Mouse (Mus musculus): ENCODE results near the gene Gtpbp1. TPM values are rescaled to one million over a fixed set of nuclear protein-coding genes. Genes with fewer than 3 reads are reported as not detected.

The Gtpbp1 gene
- polyA plus RNA-seq, 1 experiment = 42.4 TPM

GRCm38 (mm10) chr15:79763001-79763400 lies 72.4 kb downstream of the Gtpbp1 start:
- peaks cover 51% of the 10 kb centered on the region for H3K36me3 ChIP-seq (replicated peaks; ENCODE audit: low read length)
- peaks cover 91% of the 10 kb centered on the region for H3K4me1 ChIP-seq
- no peak overlapping the region for H3K4me3 ChIP-seq (replicated peaks)
- no peak for TF ChIP-seq FLI1 (IDR thresholded peaks at IDR 0.05; ENCODE audit: low read length)
- TF ChIP-seq GATA1 (IDR thresholded peaks at IDR 0.05; ENCODE audit: borderline replicate concordance, low read length) = no peak
- peaks cover 2% of the 10 kb centered on the region for H3K27me3 ChIP-seq (replicated peaks)
- H3K9me3 ChIP-seq = no peaks in the 10 kb centered on the region

DNA sequence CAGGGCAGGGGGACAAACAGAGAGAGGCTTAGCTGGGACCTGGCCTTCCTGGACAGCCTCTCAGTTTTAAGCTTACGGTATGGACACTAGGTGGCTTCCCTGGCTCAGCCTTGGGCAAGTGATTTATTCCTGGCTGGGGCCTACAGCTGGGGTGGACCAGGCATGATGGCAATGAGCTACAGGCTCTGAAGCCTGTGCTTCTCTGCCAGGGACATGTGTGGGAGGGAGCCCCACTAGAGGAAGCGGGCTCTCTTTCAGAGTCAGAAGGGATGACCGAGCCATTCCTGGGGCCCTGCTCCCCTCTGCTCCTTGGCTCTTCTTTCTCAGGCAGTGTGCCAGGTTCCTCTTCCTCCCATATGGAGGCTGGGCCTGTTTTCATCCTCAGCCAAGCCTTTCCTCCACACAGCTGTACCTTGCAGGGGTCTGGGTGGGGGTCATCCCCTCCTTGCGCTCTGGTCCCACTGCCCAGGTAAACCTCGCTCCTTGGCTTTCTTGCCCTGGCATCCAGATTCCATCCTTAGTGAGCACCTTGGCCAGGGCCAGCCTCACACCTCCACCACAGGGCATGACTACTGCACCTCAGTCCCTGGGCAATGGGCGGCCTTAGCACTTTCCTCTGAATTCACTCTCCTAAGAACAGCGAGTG lies 73.1 kb downstream of the Gtpbp1 start:
- Histone ChIP-seq H3K4me3 (replicated peaks) (no peak overlapping the region), H3K36me3 (replicated peaks; ENCODE audit: low read length) (peaks cover 51% of the 10 kb centered on the region), H3K27me3 (replicated peaks) (peaks cover 2% of the 10 kb centered on the region), H3K4me1 (peaks cover 91% of the 10 kb centered on the region), H3K9me3 (no peaks in the 10 kb centered on the region)
- TF ChIP-seq FLI1 (IDR thresholded peaks at IDR 0.05; ENCODE audit: low read length) = no peak
- no peak for TF ChIP-seq GATA1 (IDR thresholded peaks at IDR 0.05; ENCODE audit: borderline replicate concordance, low read length)

- Histone ChIP-seq H3K9me3 (no peaks in the 10 kb centered on the region), H3K4me1 (peaks cover 91% of the 10 kb centered on the region), H3K36me3 (replicated peaks; ENCODE audit: low read length) (peaks cover 51% of the 10 kb centered on the region), H3K4me3 (replicated peaks) (no peak overlapping the region), H3K27me3 (replicated peaks) (peaks cover 2% of the 10 kb centered on the region)
- no peak for TF ChIP-seq GATA1 (IDR thresholded peaks at IDR 0.05; ENCODE audit: borderline replicate concordance, low read length)
- TF ChIP-seq FLI1 (IDR thresholded peaks at IDR 0.05; ENCODE audit: low read length) = no peak
Observed at GRCm38 (mm10) chr15:79764539-79765267, 74.1 kb downstream of the Gtpbp1 start.

- Histone ChIP-seq H3K4me3 (replicated peaks) (no peak overlapping the region), H3K9me3 (no peaks in the 10 kb centered on the region), H3K27me3 (replicated peaks) (peaks cover 2% of the 10 kb centered on the region), H3K4me1 (peaks cover 91% of the 10 kb centered on the region), H3K36me3 (replicated peaks; ENCODE audit: low read length) (peaks cover 51% of the 10 kb centered on the region)
- TF ChIP-seq FLI1 (IDR thresholded peaks at IDR 0.05; ENCODE audit: low read length) = no peak
Observed at GRCm38 (mm10) chr15:79765361-79765760, 74.7 kb downstream of the Gtpbp1 start.

GRCm38 (mm10) chr15:79766168-79766567 lies 75.5 kb downstream of the Gtpbp1 start:
- H3K4me1 ChIP-seq = peaks cover 91% of the 10 kb centered on the region
- no peaks in the 10 kb centered on the region for H3K9me3 ChIP-seq
- TF ChIP-seq GATA1 (IDR thresholded peaks at IDR 0.05; ENCODE audit: borderline replicate concordance, low read length) = no peak
- no peak for TF ChIP-seq FLI1 (IDR thresholded peaks at IDR 0.05; ENCODE audit: low read length)
- H3K36me3 ChIP-seq (replicated peaks; ENCODE audit: low read length) = peaks cover 55% of the 10 kb centered on the region
- H3K4me3 ChIP-seq (replicated peaks) = peak overlapping the region; percentile 34
- peaks cover 2% of the 10 kb centered on the region for H3K27me3 ChIP-seq (replicated peaks)

GRCm38 (mm10) chr15:79766586-79767071 lies 76.0 kb downstream of the Gtpbp1 start:
- no peak overlapping the region for H3K4me3 ChIP-seq (replicated peaks)
- H3K9me3 ChIP-seq = no peaks in the 10 kb centered on the region
- peaks cover 2% of the 10 kb centered on the region for H3K27me3 ChIP-seq (replicated peaks)
- H3K4me1 ChIP-seq = peaks cover 91% of the 10 kb centered on the region
- TF ChIP-seq GATA1 (IDR thresholded peaks at IDR 0.05; ENCODE audit: borderline replicate concordance, low read length) (no peak), FLI1 (IDR thresholded peaks at IDR 0.05; ENCODE audit: low read length) (no peak)
- H3K36me3 ChIP-seq (replicated peaks; ENCODE audit: low read length) = peaks cover 54% of the 10 kb centered on the region

GRCm38 (mm10) chr15:79767327-79767961 lies 76.8 kb downstream of the Gtpbp1 start:
- H3K27me3 ChIP-seq (replicated peaks) = peaks cover 2% of the 10 kb centered on the region
- peaks cover 87% of the 10 kb centered on the region for H3K4me1 ChIP-seq
- no peaks in the 10 kb centered on the region for H3K9me3 ChIP-seq
- no peak overlapping the region for H3K4me3 ChIP-seq (replicated peaks)
- H3K36me3 ChIP-seq (replicated peaks; ENCODE audit: low read length) = peaks cover 46% of the 10 kb centered on the region
- TF ChIP-seq FLI1 (IDR thresholded peaks at IDR 0.05; ENCODE audit: low read length) = no peak
- TF ChIP-seq GATA1 (IDR thresholded peaks at IDR 0.05; ENCODE audit: borderline replicate concordance, low read length) = no peak

GRCm38 (mm10) chr15:79768302-79768701 lies 77.7 kb downstream of the Gtpbp1 start:
- H3K9me3 ChIP-seq = no peaks in the 10 kb centered on the region
- H3K36me3 ChIP-seq (replicated peaks; ENCODE audit: low read length) = peaks cover 37% of the 10 kb centered on the region
- H3K27me3 ChIP-seq (replicated peaks) = peaks cover 2% of the 10 kb centered on the region
- TF ChIP-seq GATA1 (IDR thresholded peaks at IDR 0.05; ENCODE audit: borderline replicate concordance, low read length) = no peak
- TF ChIP-seq FLI1 (IDR thresholded peaks at IDR 0.05; ENCODE audit: low read length) = no peak
- peak overlapping the region; percentile 44 for H3K4me3 ChIP-seq (replicated peaks)
- H3K4me1 ChIP-seq = peaks cover 89% of the 10 kb centered on the region

- H3K9me3 ChIP-seq = no peaks in the 10 kb centered on the region
- H3K4me3 ChIP-seq (replicated peaks) = no peak overlapping the region
- TF ChIP-seq FLI1 (IDR thresholded peaks at IDR 0.05; ENCODE audit: low read length) (no peak), GATA1 (IDR thresholded peaks at IDR 0.05; ENCODE audit: borderline replicate concordance, low read length) (no peak)
- peaks cover 85% of the 10 kb centered on the region for H3K4me1 ChIP-seq
- H3K36me3 ChIP-seq (replicated peaks; ENCODE audit: low read length) = peaks cover 13% of the 10 kb centered on the region
- peaks cover 2% of the 10 kb centered on the region for H3K27me3 ChIP-seq (replicated peaks)
Observed at GRCm38 (mm10) chr15:79770629-79771240, 80.1 kb downstream of the Gtpbp1 start.

Other genes with a start within 250 kb of the Gtpbp1 start
- 77.4 and 115 TPM in 2 replicates for gene Csnk1e, start 235.3 kb upstream of the Gtpbp1 start, polyA plus RNA-seq (2012; ENCODE audit: insufficient read depth, low replicate concordance)
- gene Kcnj4, start 185.6 kb upstream of the Gtpbp1 start, polyA plus RNA-seq (2012; ENCODE audit: insufficient read depth, low replicate concordance) = not detected in 2 replicates
- gene Kdelr3, start 174.4 kb upstream of the Gtpbp1 start, polyA plus RNA-seq (2012; ENCODE audit: insufficient read depth, low replicate concordance) = not detected in 2 replicates
- gene Ddx17, start 144.1 kb upstream of the Gtpbp1 start, polyA plus RNA-seq (2012; ENCODE audit: insufficient read depth, low replicate concordance) = 12.7 and 14.2 TPM in 2 replicates
- not detected in 2 replicates for gene Dmc1, start 85.7 kb upstream of the Gtpbp1 start, polyA plus RNA-seq (2012; ENCODE audit: insufficient read depth, low replicate concordance)
- 0.38 and 2.9 TPM in 2 replicates for gene Fam227a, start 31.9 kb upstream of the Gtpbp1 start, polyA plus RNA-seq (2012; ENCODE audit: insufficient read depth, low replicate concordance)
- gene Cby1, start 31.6 kb upstream of the Gtpbp1 start, polyA plus RNA-seq (2012; ENCODE audit: insufficient read depth, low replicate concordance) = 122 and 127 TPM in 2 replicates
- gene Tomm22, start 20.0 kb upstream of the Gtpbp1 start, polyA plus RNA-seq (2012; ENCODE audit: insufficient read depth, low replicate concordance) = 60.9 and 120 TPM in 2 replicates
- gene Josd1, start 2.9 kb upstream of the Gtpbp1 start, polyA plus RNA-seq (2012; ENCODE audit: insufficient read depth, low replicate concordance) = 5.4 and 16.7 TPM in 2 replicates
- gene Sun2, start 51.7 kb downstream of the Gtpbp1 start, polyA plus RNA-seq (2012; ENCODE audit: insufficient read depth, low replicate concordance) = 27.2 and 34.9 TPM in 2 replicates
- gene Dnal4, start 87.0 kb downstream of the Gtpbp1 start, polyA plus RNA-seq (2012; ENCODE audit: insufficient read depth, low replicate concordance) = 23.4 and 30.0 TPM in 2 replicates
- 0.03 TPM in 1 of 2 replicates, not detected in the other for gene Nptxr, start 113.9 kb downstream of the Gtpbp1 start, polyA plus RNA-seq (2012; ENCODE audit: insufficient read depth, low replicate concordance)
- gene Npcd, start 143.4 kb downstream of the Gtpbp1 start, polyA plus RNA-seq (2012; ENCODE audit: insufficient read depth, low replicate concordance) = 0.09 TPM in 1 of 2 replicates, not detected in the other
- 17.1 and 24.0 TPM in 2 replicates for gene Cbx6, start 143.8 kb downstream of the Gtpbp1 start, polyA plus RNA-seq (2012; ENCODE audit: insufficient read depth, low replicate concordance)
- 0.81 and 1.1 TPM in 2 replicates for gene Apobec3, start 200.8 kb downstream of the Gtpbp1 start, polyA plus RNA-seq (2012; ENCODE audit: insufficient read depth, low replicate concordance)